Mouse (Mus musculus) thymus, postnatal 0 days (tissue): Measurements from ENCODE around the gene Thnsl2. TPM values are rescaled to one million over a fixed set of nuclear protein-coding genes. Genes with fewer than 3 reads are reported as not detected.

Experiments
- DNase-seq: peaks from one replicate; pipeline ENCODE4 v3.0.0-alpha.2; 2015; ENCODE audit warnings: low spot score
- polyA plus RNA-seq: library from polyadenylated mRNA; unstranded; fragments of >200 nt; fragmentation: Nextera tagmentation; extraction: Ambion mirVana; gene quantifications from 2 replicates; pipeline ENCODE4 v1.2.1, GENCODE M21; 2015

Gene Thnsl2
- polyA plus RNA-seq, 1 experiment from 2014 or later: 11.3 TPM

GRCm38 (mm10) chr6:71133559-71133958 is 10.7 kb downstream of the Thnsl2 start:
- no peak for DNase-seq

GRCm38 (mm10) chr6:71131038-71131437 is 13.2 kb downstream of the Thnsl2 start:
- no peak for DNase-seq

GRCm38 (mm10) chr6:71130269-71130668 is 14.0 kb downstream of the Thnsl2 start:
- DNase-seq: no peak

- no peak for DNase-seq
These were observed 15.2 kb downstream of the Thnsl2 start for GRCm38 (mm10) chr6:71129071-71129470.

GRCm38 (mm10) chr6:71126290-71126689 is 17.9 kb downstream of the Thnsl2 start:
- DNase-seq: no peak

- DNase-seq: peak; percentile 85
These were observed 19.0 kb downstream of the Thnsl2 start for GRCm38 (mm10) chr6:71125043-71125893.

GRCm38 (mm10) chr6:71119577-71120254 is 24.5 kb downstream of the Thnsl2 start:
- DNase-seq: peak; percentile 6

GRCm38 (mm10) chr6:71111419-71112113 is 32.7 kb downstream of the Thnsl2 start:
- DNase-seq: no peak

GRCm38 (mm10) chr6:71106170-71106945 is 37.9 kb downstream of the Thnsl2 start:
- DNase-seq: no peak

GRCm38 (mm10) chr6:71096126-71096525 is 48.1 kb downstream of the Thnsl2 start:
- no peak for DNase-seq

GRCm38 (mm10) chr6:71094693-71095092 is 49.5 kb downstream of the Thnsl2 start:
- DNase-seq: no peak

- no peak for DNase-seq
These were observed 50.6 kb downstream of the Thnsl2 start for GRCm38 (mm10) chr6:71093686-71094085.

- no peak for DNase-seq
These were observed 53.8 kb downstream of the Thnsl2 start for GRCm38 (mm10) chr6:71090475-71090874.

GRCm38 (mm10) chr6:71089735-71090134 is 54.5 kb downstream of the Thnsl2 start:
- DNase-seq: no peak

GRCm38 (mm10) chr6:71088992-71089391 is 55.2 kb downstream of the Thnsl2 start:
- DNase-seq: no peak

GRCm38 (mm10) chr6:71083441-71083840 is 60.8 kb downstream of the Thnsl2 start:
- no peak for DNase-seq

- DNase-seq: no peak
These were observed 62.2 kb downstream of the Thnsl2 start for GRCm38 (mm10) chr6:71082084-71082483.

- DNase-seq: no peak
These were observed 63.0 kb downstream of the Thnsl2 start for GRCm38 (mm10) chr6:71081230-71081629.
